Mouse (Mus musculus) heart, adult 9 months (tissue): ENCODE results near the gene Tsc22d3.
"Not testable (repeated sequence)": the region's sequence is repeated elsewhere in the genome, so short reads cannot be mapped to it uniquely, and the experiment has no call there.

Experiments used
- DNase-seq, 2 experiments: peaks; one replicate each; pipeline ENCODE4 v3.0.0; 2022; ENCODE audit warnings: low spot score in 2 of 2

Gene Tsc22d3

DNA sequence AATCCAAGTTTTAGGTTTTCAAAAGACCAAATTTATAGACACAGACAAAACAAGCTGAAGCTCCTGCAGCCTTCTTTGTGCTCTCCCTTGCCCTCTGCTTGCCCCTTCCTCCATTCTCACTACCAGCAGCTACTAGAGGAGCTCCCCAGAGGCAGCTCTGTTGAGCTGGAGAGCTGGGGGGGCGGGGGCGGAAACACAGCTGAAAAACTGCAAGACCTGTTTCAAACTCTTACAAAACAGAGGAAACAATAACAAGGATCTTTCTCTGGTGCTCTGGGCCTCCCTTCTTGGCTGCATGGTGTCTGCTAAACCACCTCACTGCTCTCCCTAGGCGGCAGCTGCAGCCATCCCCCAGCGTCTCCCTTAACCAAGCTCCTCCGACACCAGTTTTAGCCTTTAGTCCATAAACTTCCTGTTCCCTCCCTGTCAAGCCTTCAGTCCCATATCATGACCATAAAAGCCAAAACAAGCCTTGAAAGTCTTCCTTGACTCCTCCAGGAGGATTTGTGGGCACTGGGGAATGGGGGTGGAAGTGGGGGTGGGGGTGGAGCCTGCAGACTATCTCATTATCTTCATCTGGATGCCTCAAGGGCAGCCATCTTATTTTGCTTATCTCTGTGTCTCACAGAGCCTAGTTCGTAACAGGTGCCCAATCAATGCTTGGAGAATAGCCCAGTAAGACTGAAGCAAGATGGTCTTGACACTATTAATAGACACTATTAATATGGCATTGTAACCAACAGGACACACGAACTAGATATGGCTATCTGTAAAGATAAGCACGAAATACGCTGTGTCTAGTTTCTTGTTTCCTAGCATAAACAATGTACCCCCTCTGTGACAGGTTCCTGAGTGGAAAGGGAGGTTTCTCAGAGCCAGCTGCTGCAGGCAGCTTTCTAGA, 98.8 kb downstream of the Tsc22d3 start:
- no peak for DNase-seq

DNA sequence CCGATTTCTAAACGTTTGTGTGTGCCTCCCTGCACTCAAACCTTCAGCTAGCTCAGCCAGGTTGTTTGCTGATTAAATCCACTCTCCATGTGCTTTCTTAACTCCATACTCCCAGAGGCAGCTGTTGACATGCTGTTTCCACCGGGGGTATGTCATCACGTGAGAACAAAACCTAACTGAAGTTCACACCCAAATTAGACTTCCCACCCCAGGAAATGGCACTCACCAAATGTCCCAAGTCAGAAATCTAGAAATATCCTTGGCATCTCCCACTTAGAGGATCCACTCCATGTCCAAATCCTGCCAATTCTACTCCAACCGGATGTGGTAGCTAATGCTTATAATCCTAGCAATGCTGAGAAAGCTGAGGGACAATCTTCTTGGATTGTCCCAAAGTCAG, 100.2 kb downstream of the Tsc22d3 start:
- DNase-seq: no peak

DNA sequence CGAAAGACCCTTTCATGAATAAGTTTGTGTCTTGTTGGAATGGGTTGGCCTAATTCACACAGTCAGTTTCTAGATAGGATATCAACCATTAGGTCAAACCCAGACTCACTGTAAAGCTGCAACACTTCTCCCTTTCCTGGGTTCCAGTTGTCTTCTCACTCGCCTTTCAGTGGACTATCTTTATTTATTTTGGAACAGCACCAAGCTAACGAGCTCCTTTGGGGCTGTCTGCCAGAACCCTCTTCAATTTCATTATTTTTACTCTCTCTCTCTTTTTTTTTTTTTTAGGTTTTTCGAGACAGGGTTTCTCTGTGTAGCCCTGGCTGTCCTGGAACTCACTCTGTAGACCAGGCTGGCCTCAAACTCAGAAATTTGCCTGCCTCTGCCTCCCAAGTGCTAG, 102.0 kb downstream of the Tsc22d3 start:
- not testable (repeated sequence) for DNase-seq

DNA sequence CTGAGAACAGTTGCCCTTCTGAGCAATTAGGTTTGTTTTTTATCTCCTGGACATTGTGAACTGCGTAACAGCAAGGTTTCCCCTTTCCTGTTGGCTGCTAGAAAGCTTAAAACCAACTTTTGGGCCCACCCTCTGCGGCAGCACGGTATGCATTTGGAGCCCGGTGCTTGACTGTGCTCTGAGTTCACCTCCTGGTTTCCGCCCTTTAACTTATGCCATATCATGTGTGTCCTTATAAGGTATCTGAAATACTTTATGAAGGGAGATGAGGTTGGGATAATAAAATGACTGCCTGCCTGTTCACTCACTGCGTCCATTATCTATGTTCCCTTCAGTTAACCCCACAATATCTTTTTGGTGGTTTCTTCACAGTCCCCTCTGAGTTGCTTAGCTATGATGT, 106.3 kb downstream of the Tsc22d3 start:
- DNase-seq: no peak

DNA sequence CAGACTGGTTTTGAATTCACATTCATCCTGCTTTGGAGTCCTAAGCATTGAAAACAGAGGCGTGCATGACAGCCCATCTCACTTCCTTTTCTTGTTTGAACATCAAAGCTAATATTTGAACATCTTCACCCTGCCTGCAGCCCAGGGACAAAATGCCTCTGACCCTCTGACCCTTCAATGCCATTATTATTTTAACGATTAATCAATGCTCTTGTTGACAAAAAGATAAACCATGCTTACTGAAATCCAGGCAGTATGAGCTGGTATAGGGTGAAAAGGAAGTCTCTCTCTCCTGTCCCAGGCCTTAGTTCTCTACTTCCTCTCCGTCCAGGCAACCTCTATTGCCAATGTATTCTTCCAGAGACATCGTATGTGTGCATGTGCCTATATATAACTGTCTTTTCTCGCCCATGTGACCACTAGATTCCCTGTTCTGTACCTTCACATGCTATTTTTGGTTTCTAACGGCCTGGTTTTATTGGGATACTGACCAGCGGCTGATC, 106.9 kb downstream of the Tsc22d3 start:
- DNase-seq: no peak

DNA sequence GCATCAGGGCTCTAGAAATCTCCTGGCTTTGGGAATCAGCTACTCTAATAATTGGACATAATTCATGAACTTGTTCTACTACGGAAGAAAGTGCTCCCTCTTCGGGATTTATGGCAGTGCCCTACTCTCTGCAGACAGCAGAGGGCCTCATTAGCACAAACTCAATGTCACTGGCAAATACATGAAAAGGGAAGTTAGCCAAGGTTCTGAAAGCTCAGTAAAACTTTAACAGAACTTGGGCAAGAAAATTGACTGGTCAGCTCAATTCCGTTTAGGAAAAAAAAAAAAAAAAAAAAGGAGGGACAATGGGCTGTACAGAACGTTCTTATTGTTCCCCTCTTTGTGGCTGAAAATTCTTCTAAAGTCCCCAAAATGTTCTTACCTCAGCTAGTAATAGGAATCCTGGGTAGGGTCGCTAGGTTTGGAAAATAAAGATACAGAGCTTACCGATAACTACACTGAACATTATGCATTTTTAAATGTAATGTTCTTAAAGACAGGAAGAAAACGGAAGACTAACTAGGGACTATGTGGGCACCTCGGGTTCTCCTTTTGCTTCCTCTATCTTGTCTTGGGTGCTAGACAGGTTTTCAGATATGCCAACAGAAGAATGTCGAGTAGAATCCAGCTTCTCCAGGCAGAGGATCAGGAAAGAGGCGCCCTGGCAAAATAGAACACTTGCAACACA, 108.4 kb downstream of the Tsc22d3 start:
- peak in 1 of 2 experiments; percentile 76 for DNase-seq

DNA sequence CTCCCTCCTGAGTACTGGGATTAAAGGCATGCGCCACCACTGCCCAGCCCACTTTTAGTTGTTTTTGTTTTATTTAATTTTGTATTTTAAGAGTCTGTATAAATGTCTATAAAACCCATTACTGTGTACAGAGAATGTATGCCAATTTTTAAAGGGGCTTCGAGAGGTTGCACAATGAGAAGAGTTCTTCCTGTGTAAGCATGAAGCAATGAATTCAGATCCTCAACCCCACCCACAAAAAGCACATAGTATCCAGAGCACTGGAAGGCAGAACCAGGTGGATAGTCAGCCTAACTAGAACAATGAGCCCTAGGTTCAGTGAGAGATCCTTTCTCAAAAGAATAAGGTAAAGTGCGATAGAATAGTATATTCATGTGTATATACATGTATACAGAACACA, 110.3 kb downstream of the Tsc22d3 start:
- no peak for DNase-seq
